Mouse (Mus musculus) ES-E14 (cell line): ENCODE results near the gene Spsb3. TPM values are rescaled to one million over a fixed set of nuclear protein-coding genes. Genes with fewer than 3 reads are reported as not detected.

Experiments
- DNase-seq: peaks from one replicate; pipeline ENCODE4 v3.0.0-alpha.2; 2013; ENCODE audit warnings: low read depth, low spot score
- H3K27ac ChIP-seq: 2 replicates; pipeline ENCODE4 v1.5.1; 2012; ENCODE audit warnings: low read depth, mild to moderate bottlenecking, low read length, moderate library complexity, mixed read lengths; ENCODE audit not compliant: poor library complexity, insufficient read depth, severe bottlenecking
- H3K36me3 ChIP-seq: 2 replicates; pipeline ENCODE4 v1.6.1; 2012; ENCODE audit warnings: mild to moderate bottlenecking, low read length, moderate library complexity, mixed read lengths; ENCODE audit not compliant: control insufficient read depth, poor library complexity, insufficient read depth, severe bottlenecking
- H3K4me1 ChIP-seq, 2 experiments: fragments of 150-350 bp in 1 of 2; sonication (generic) in 1 of 2; 2 replicates each; pipeline ENCODE4 v1.6.1; 2012; ENCODE audit warnings: low read length in 2 of 2, mild to moderate bottlenecking in 1 of 2, mixed read lengths in 1 of 2; ENCODE audit not compliant: control insufficient read depth in 2 of 2, insufficient read depth in 2 of 2, poor library complexity in 1 of 2
- H3K4me3 ChIP-seq, 2 experiments: fragments of 150-350 bp in 1 of 2; sonication (generic) in 1 of 2; 2 replicates each; pipeline ENCODE4 v1.5.1; 2012; ENCODE audit warnings: low read length in 2 of 2, low read depth in 1 of 2, mild to moderate bottlenecking in 1 of 2, mixed read lengths in 1 of 2; ENCODE audit not compliant: insufficient read depth in 1 of 2, poor library complexity in 1 of 2, severe bottlenecking in 1 of 2
- H3K9ac ChIP-seq: 2 replicates; pipeline ENCODE4 v1.6.1; 2012; ENCODE audit warnings: low read depth, mild to moderate bottlenecking, low read length, mixed read lengths; ENCODE audit not compliant: poor library complexity, insufficient read depth, severe bottlenecking
- H3K9me3 ChIP-seq: fragments of 150-350 bp; sonication (generic); 2 replicates; pipeline ENCODE4 v1.6.1; 2012; ENCODE audit warnings: low read depth, mild to moderate bottlenecking, low read length; ENCODE audit not compliant: control insufficient read depth, insufficient read depth
- CHD2 ChIP-seq: IDR thresholded peaks from 2 replicates; pipeline ENCODE4 v1.6.1; 2014; ENCODE audit warnings: mild to moderate bottlenecking, low read depth, low read length, inconsistent platforms
- HCFC1 ChIP-seq: IDR thresholded peaks from 2 replicates; pipeline ENCODE4 v1.6.1; 2012; ENCODE audit warnings: low read length, inconsistent platforms, borderline replicate concordance; ENCODE audit not compliant: insufficient read depth
- MAFK ChIP-seq: IDR thresholded peaks from 2 replicates; pipeline ENCODE4 v1.6.1; 2014; ENCODE audit warnings: mild to moderate bottlenecking, low read depth, low read length, inconsistent platforms; ENCODE audit not compliant: insufficient read depth
- ZC3H11A ChIP-seq: IDR thresholded peaks from 2 replicates; pipeline ENCODE4 v1.6.1; 2012; ENCODE audit warnings: low read depth, mild to moderate bottlenecking, inconsistent platforms, low read length, borderline replicate concordance
- ZNF384 ChIP-seq: IDR thresholded peaks from 2 replicates; pipeline ENCODE4 v1.6.1; 2012; ENCODE audit warnings: low read depth, low read length, inconsistent platforms
- in situ Hi-C, 2 experiments: fragments of 600-800 bp; cut with MboI; formaldehyde crosslinking; loops; one replicate each; pipeline ENCODE4 v1.15.1; 2025; ENCODE audit warnings: low sequenced_read_pairs in 2 of 2, inconsistent platforms in 1 of 2; ENCODE audit not compliant: unreplicated experiment in 2 of 2
- total RNA-seq: library from RNA; depleted of rRNA; stranded (reverse); fragments of 300-350 nt; gene quantifications from 2 replicates; pipeline ENCODE4 v1.2.3, GENCODE M21; 2012

Gene Spsb3
- total RNA-seq, 1 experiment = 34.2 TPM

DNA sequence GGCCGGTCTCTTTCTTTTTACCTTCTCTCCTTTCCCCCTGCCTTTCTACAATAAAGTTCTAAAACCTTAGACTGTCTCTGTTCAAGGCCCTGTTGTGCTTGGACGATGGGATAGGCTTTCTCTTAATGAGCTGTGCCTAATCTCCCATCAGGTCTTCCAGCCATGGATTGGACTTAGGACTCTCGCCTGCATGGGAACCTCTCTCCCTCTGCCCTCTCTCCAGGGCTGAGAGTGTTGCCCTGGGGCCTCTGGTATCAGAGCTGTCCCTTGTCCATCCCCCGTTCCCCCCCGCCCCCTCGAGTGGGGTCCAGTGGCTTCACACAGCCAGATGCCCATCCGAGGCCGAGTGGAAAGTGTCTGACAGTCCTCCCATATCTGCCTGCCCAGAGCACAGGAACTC is 11.5 kb upstream of the Spsb3 start:
- H3K4me3 ChIP-seq = no peak overlapping the region
- peaks cover 8 to 21% of the 10 kb centered on the region in 2 experiments; a peak in 3 of 4 replicates for H3K4me1 ChIP-seq
- in situ Hi-C loops = no loop called here
- no peak for TF ChIP-seq ZNF384
- TF ChIP-seq MAFK = no peak
- TF ChIP-seq ZC3H11A = no peak
- TF ChIP-seq HCFC1 = no peak
- TF ChIP-seq CHD2 = no peak
- H3K36me3 ChIP-seq = no peaks in the 10 kb centered on the region
- no peak overlapping the region for H3K9ac ChIP-seq
- no peak for DNase-seq
- no peaks in the 10 kb centered on the region for H3K9me3 ChIP-seq
- peak overlapping the region; percentile 33; the same call in 1 of the 2 replicates for H3K27ac ChIP-seq

GRCm38 (mm10) chr17:24877336-24878116 is 8.9 kb upstream of the Spsb3 start:
- Histone ChIP-seq H3K4me3 (peak overlapping the region; percentile 16 to 33), H3K9ac (peak overlapping the region; percentile 67), H3K27ac (peak overlapping the region; percentile 49; the same call in 1 of the 2 replicates), H3K36me3 (peaks cover under 1% of the 10 kb centered on the region; the same call in 1 of the 2 replicates), H3K4me1 (peaks cover 5 to 26% of the 10 kb centered on the region in 2 experiments; a peak in 2 of 4 replicates), H3K9me3 (no peaks in the 10 kb centered on the region)
- no peak for TF ChIP-seq ZNF384
- TF ChIP-seq CHD2 = no peak
- no peak for TF ChIP-seq HCFC1
- no peak for TF ChIP-seq MAFK
- no peak for TF ChIP-seq ZC3H11A
- in situ Hi-C loops = no loop called here
- DNase-seq = no peak

DNA sequence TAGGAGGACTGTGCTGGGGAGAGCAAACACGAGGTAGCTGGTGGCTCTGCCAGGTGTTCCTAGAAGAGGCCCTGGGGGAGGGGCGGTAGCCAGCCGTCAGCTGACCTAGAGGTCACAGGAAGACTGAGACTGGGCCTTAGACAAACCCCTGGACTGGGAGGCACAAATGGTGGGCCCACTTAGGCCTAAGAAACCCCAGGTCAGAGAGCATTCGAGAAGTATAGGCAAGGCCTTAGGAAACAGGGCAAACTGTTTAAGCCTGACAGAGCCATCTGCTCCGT is 8.4 kb upstream of the Spsb3 start:
- in situ Hi-C loops = no loop called here
- Histone ChIP-seq H3K4me1 (peaks cover 5 to 23% of the 10 kb centered on the region in 2 experiments; a peak in 2 of 4 replicates), H3K27ac (no peak overlapping the region; the same call in 1 of the 2 replicates), H3K4me3 (peak overlapping the region; percentile 16 to 33), H3K36me3 (peaks cover 6% of the 10 kb centered on the region; the same call in 1 of the 2 replicates), H3K9me3 (no peaks in the 10 kb centered on the region), H3K9ac (peak overlapping the region; percentile 67)
- no peak for DNase-seq
- no peak for TF ChIP-seq MAFK
- no peak for TF ChIP-seq HCFC1
- no peak for TF ChIP-seq CHD2
- no peak for TF ChIP-seq ZNF384
- no peak for TF ChIP-seq ZC3H11A

DNA sequence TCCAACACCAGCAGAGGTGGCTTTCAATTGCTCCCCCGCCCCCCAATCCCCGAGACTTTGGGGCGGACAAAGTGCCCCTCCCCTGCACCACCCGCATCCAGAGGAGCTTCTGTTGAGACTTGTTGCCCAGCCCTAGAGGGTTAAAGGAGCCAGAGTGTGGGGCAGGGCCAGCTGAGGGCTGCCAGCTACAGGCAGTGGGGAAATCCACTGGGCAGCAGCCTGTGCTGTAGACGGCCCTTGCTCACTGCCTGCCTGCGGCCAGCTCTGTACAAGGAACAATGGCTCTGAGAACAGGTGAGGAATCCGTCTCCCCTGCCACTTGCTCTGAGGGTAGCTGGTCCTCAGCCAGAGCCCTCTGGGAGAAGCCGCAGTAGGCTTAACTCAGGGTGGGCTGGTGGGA is 7.9 kb upstream of the Spsb3 start:
- no peak for DNase-seq
- H3K9ac ChIP-seq = peak overlapping the region; percentile 21; the same call in 1 of the 2 replicates
- peaks cover 3 to 23% of the 10 kb centered on the region in 2 experiments; a peak in 2 of 4 replicates for H3K4me1 ChIP-seq
- peaks cover 9% of the 10 kb centered on the region; the same call in 1 of the 2 replicates for H3K36me3 ChIP-seq
- TF ChIP-seq ZC3H11A (no peak), HCFC1 (no peak), CHD2 (no peak), MAFK (no peak), ZNF384 (no peak)
- H3K4me3 ChIP-seq = peak overlapping the region; percentile 16 to 26
- no peaks in the 10 kb centered on the region for H3K9me3 ChIP-seq
- in situ Hi-C loops = no loop called here
- no peak overlapping the region for H3K27ac ChIP-seq
